Mouse (Mus musculus) small intestine, adult 2 months (tissue): ENCODE data around the gene Klf3. TPM values are rescaled to one million over a fixed set of nuclear protein-coding genes. Genes with fewer than 3 reads are reported as not detected.

Experiments
- H3K27ac ChIP-seq: fragments of 200-500 bp; 2 replicates; pipeline ENCODE4 v1.5.1; 2012; ENCODE audit warnings: low read depth, low read length, control low read depth, inconsistent platforms; ENCODE audit not compliant: insufficient read depth
- H3K27me3 ChIP-seq: fragments of 200-500 bp; 2 replicates; pipeline ENCODE4 v1.6.1; 2012; ENCODE audit warnings: mild to moderate bottlenecking, moderate library complexity, low read length, inconsistent platforms; ENCODE audit not compliant: control insufficient read depth, insufficient read depth
- H3K36me3 ChIP-seq: fragments of 200-500 bp; 2 replicates; pipeline ENCODE4 v1.6.1; 2012; ENCODE audit warnings: mild to moderate bottlenecking, low read length, control low read depth, inconsistent platforms; ENCODE audit not compliant: control insufficient read depth, insufficient read depth
- H3K4me1 ChIP-seq: fragments of 200-500 bp; 2 replicates; pipeline ENCODE4 v1.6.1; 2012; ENCODE audit warnings: low read length, inconsistent platforms, mixed read lengths; ENCODE audit not compliant: control insufficient read depth, insufficient read depth, insufficient read length
- H3K4me3 ChIP-seq: fragments of 200-500 bp; 2 replicates; pipeline ENCODE4 v1.5.1; 2012; ENCODE audit warnings: low read depth, mild to moderate bottlenecking, control low read depth, inconsistent platforms, low read length, moderate library complexity
- CTCF ChIP-seq: fragments of 200-500 bp; IDR thresholded peaks from 2 replicates; pipeline ENCODE4 v1.5.1; 2012; ENCODE audit warnings: low read depth, mild to moderate bottlenecking, control low read depth, inconsistent platforms, low read length, moderate library complexity, mixed read lengths; ENCODE audit not compliant: insufficient replicate concordance, insufficient read length; ENCODE audit errors: extremely low read depth
- POLR2A ChIP-seq: fragments of 200-500 bp; IDR thresholded peaks from 2 replicates; pipeline ENCODE4 v1.6.1; 2012; ENCODE audit warnings: low read depth, mild to moderate bottlenecking, control low read depth, inconsistent platforms, low read length, moderate library complexity
- WGBS: fragments of 180-500 bp; shearing (Covaris S2); methylation state at CpG from one replicate; pipeline ENCODE4 v1.1.7; 2018; 5-methylcytosine and 5-hydroxymethylcytosine counted together
- polyA plus RNA-seq: library from polyadenylated mRNA; depleted of rRNA; stranded (reverse); fragments of >200 nt; gene quantifications from 2 replicates; pipeline ENCODE4 v1.2.3, GENCODE M21; 2012

Gene Klf3
- polyA plus RNA-seq, 1 experiment = 170 TPM

DNA sequence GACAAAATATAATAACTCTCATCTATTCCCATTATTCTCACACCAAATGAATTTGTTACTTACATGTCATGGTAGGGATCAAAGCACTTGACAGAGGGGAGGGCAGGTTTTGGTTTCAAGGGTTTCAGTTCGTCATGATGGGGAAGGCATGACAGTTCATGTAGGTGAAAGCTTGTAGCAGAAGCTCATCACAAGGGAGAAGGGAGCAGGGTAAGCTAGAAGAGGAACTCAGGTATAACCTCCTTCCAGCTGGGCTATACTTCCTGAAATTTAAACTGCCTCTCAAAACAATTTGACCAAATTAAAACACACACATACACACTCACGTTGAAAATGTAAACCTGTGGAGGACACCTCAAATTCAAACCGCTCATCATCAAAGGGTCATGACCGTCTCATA is 32.1 kb downstream of the Klf3 start:
- Histone ChIP-seq H3K27me3 (no peaks in the 10 kb centered on the region), H3K36me3 (peaks cover 15% of the 10 kb centered on the region), H3K4me1 (no peaks in the 10 kb centered on the region), H3K4me3 (no peak overlapping the region), H3K27ac (no peak overlapping the region)
- WGBS = 90% methylated on average over 4 of the region's 4 CpGs
- TF ChIP-seq POLR2A (no peak), CTCF (no peak)

DNA sequence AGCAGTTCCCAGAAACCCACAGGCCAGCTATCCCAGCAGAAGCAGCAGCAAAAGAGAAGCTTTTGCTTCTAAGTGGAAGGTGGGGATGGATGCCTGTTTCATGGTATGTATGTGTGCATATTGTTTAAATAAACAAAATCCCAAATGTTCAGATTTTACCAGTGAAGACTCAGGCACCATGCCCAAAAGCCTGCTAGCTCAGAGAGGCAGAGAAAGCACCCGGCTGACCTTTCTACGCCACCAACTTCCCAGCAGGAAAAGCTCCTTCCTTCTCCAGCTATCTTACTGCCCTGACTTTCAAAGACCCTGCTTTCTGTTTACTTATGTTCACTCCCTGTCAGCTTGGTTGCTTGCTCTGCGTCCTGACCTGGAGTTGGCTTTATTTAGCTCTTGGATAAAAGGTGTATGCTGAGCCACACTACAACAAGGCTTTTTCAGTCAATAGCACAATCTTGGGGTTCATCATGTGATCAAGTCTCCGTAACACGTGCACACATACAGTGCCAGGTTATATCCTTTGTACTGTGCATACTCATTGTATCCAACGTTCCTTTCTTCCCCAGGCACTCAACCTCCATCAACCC is 35.9 kb downstream of the Klf3 start:
- no peak overlapping the region for H3K27ac ChIP-seq
- no peaks in the 10 kb centered on the region for H3K36me3 ChIP-seq
- H3K27me3 ChIP-seq = no peaks in the 10 kb centered on the region
- WGBS = 44% methylated on average over 6 of the region's 6 CpGs
- no peaks in the 10 kb centered on the region for H3K4me1 ChIP-seq
- TF ChIP-seq CTCF (no peak), POLR2A (no peak)
- H3K4me3 ChIP-seq = no peak overlapping the region

DNA sequence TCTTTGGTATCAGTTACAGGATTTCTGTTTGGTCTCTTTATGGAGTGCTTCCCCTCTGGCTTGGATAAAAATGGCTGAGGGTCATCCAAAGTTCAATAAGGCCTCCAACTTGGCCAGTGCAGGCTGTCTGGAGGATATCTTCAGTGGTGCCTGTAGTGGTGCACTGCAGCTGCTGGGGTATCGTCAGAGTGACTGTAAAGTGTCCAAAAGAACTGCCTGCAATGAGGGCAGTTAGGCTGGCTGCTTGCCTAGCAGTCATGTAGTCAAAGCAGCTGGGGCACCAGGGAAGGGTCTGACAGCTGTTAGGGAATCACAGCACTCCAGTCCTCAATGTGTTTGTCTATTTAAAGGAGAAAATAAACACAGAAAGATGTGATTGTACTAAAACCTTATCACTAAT is 36.9 kb downstream of the Klf3 start:
- Histone ChIP-seq H3K36me3 (no peaks in the 10 kb centered on the region), H3K4me3 (no peak overlapping the region), H3K4me1 (no peaks in the 10 kb centered on the region), H3K27me3 (no peaks in the 10 kb centered on the region), H3K27ac (no peak overlapping the region)
- 19% methylated on average over 1 of the region's 1 CpGs for WGBS
- TF ChIP-seq POLR2A (no peak), CTCF (no peak)

DNA sequence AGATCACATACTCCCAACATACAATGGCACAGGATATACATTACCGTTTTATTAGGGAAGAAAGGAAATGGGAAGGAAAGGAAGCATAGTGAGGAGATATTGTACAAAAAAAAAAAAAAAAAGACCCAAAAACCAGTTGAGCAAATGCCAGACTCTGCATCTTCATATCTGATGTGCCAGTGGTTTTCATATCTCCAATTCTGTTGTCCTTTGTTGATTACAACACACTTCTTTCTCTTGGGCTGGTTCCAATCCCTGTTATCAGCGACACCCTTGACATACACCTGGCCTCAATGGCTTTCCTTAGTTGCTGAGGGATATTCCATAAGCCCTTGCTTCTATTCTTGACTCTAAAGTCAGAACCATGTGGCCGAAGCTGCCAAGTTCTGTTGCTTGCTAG is 41.4 kb downstream of the Klf3 start:
- WGBS = 61% methylated on average over 3 of the region's 3 CpGs
- no peaks in the 10 kb centered on the region for H3K27me3 ChIP-seq
- H3K4me3 ChIP-seq = no peak overlapping the region
- no peaks in the 10 kb centered on the region for H3K4me1 ChIP-seq
- TF ChIP-seq POLR2A (no peak), CTCF (no peak)
- no peaks in the 10 kb centered on the region for H3K36me3 ChIP-seq
- no peak overlapping the region for H3K27ac ChIP-seq

DNA sequence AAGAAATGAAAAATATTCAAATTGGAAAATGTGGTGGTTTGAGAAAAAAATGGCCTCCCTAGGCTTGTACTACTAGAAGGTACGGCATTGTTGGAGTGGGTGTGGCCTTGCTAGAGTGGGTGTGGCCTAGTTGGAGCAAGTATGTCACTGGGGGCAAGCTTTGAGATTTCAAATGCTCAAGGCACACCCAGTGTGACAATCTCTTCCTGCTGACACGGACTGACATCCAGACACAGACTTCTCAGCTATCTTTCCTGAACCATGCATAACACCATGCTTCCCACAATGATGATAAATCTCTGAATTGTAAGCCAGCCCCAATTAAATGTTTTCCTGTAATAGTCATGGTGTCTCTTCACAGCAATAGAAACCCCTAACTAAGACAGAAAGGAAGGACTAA is 44.1 kb downstream of the Klf3 start:
- Histone ChIP-seq H3K36me3 (no peaks in the 10 kb centered on the region), H3K4me1 (no peaks in the 10 kb centered on the region), H3K4me3 (no peak overlapping the region), H3K27me3 (no peaks in the 10 kb centered on the region), H3K27ac (no peak overlapping the region)
- 74% methylated on average over 2 of the region's 2 CpGs for WGBS
- TF ChIP-seq POLR2A (no peak), CTCF (no peak)

DNA sequence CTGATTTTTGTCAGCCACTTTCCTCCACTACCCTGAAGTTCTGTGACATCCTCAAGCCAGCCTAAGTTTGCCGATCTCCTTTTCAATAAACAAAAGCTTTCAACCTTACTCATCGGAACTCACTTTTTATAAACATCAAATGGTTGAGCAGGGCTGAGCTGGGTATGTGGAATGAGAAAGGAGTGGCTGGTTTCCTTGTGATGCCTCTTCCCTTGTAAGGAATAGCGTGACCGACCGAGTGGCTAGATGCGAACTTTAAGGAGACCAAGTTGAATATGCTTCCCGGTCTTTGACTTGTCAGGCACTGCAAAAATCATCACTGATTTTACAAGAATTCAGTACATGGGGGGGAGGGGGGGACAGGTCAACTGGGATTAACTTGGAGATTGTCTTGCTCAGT is 46.7 kb downstream of the Klf3 start:
- Histone ChIP-seq H3K27me3 (no peaks in the 10 kb centered on the region), H3K27ac (no peak overlapping the region), H3K4me3 (no peak overlapping the region), H3K36me3 (no peaks in the 10 kb centered on the region), H3K4me1 (peaks cover 5% of the 10 kb centered on the region; the same call in 1 of the 2 replicates)
- TF ChIP-seq POLR2A (no peak), CTCF (no peak)
- 75% methylated on average over 7 of the region's 7 CpGs for WGBS

DNA sequence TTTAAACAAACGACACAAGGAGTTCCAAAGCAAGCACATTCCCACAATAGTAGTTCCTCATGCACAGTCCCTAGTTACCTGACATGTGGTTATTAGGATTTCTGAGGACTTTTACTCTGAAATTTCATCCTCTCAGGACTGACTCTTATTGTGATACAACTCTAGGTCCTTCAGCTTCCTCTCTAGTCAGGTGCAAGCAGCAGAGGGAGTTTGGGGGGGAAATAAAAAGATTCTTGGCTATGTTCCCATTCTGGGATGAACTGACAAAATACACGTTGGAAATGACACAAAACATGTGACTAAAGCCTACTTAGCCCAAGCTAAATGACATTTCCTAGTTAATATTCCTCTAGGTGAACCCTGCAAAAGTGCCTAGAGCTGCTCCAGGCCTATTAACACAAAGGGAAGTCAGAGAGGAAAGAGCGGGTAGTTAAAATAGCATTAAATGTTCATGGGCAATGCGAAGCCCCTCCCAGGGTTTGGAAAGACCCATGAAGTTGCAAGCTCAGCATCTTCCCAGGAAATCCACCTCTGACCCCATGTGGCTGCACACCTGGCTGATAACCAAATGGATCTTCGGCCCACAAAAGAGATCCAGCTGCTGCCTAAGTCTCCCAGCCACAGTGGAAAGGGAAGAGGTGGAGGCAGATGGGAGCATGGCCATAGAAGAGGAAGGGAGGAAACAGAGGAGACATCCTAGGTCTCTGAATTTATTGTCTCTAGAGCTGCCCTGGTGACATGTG is 49.6 kb downstream of the Klf3 start:
- Histone ChIP-seq H3K27me3 (no peaks in the 10 kb centered on the region), H3K27ac (no peak overlapping the region), H3K4me3 (no peak overlapping the region), H3K36me3 (no peaks in the 10 kb centered on the region), H3K4me1 (peaks cover 5% of the 10 kb centered on the region; the same call in 1 of the 2 replicates)
- WGBS = 27% methylated on average over 5 of the region's 5 CpGs
- TF ChIP-seq CTCF = no peak
